Mouse (Mus musculus): Measurements from ENCODE around the gene Ccdc160.

GRCm38 (mm10) chrX:52777671-52778070 is 13.3 kb upstream of the Ccdc160 start:
- TF ChIP-seq TAL1 (conservative IDR thresholded peaks at IDR 0.05; ENCODE audit: low read depth, low read length) (no peak), CTCF (IDR thresholded peaks at IDR 0.05; ENCODE audit: low read depth, low read length) (no peak)

All from G1E (cell line).